Mouse (Mus musculus) left cerebral cortex, postnatal 25 days (tissue): ENCODE measurements around the gene Rab11fip2. TPM values are rescaled to one million over a fixed set of nuclear protein-coding genes. Genes with fewer than 3 reads are reported as not detected.

Experiments used
- DNase-seq, 2 experiments: peaks; one replicate each; pipeline ENCODE4 v3.0.0; 2022; ENCODE audit warnings: low spot score in 2 of 2, mixed read lengths in 1 of 2
- intact Hi-C: fragments of 180-260 bp; cut with DNase I; formaldehyde crosslinking; loops from one replicate; pipeline ENCODE4 v1.15.1; 2025
- total RNA-seq, 2 experiments: library from RNA; stranded (reverse); gene quantifications; 2 replicates each; pipeline ENCODE4 v1.2.3; 2021

Rab11fip2 gene
- total RNA-seq, 2 experiments from 2014 or later = 72.3 to 75.3 TPM

GRCm38 (mm10) chr19:59866666-59867065 is 76.8 kb downstream of the Rab11fip2 start:
- DNase-seq = no peak
- intact Hi-C loops = no loop called here

- intact Hi-C loops = no loop called here
- no peak for DNase-seq
These were observed 81.0 kb downstream of the Rab11fip2 start for GRCm38 (mm10) chr19:59862423-59862822.

GRCm38 (mm10) chr19:59860799-59861198 is 82.7 kb downstream of the Rab11fip2 start:
- no peak for DNase-seq
- intact Hi-C loops = no loop called here

- intact Hi-C loops = no loop called here
- DNase-seq = no peak
These were observed 90.4 kb downstream of the Rab11fip2 start for GRCm38 (mm10) chr19:59853061-59853460.
